Mouse (Mus musculus) right cerebral cortex, postnatal 4 days (tissue): ENCODE results near the gene Trim13.

ENCODE experiments used
- DNase-seq: peaks from one replicate; pipeline ENCODE4 v3.0.0-alpha.2; 2022

Trim13 gene

GRCm38 (mm10) chr14:61620371-61620770, 22.3 kb downstream of the Trim13 start:
- DNase-seq: no peak

GRCm38 (mm10) chr14:61635969-61636368, 37.9 kb downstream of the Trim13 start:
- no peak for DNase-seq

GRCm38 (mm10) chr14:61642668-61643067, 44.6 kb downstream of the Trim13 start:
- DNase-seq: no peak

- DNase-seq: no peak
Measured at GRCm38 (mm10) chr14:61645547-61645946, 47.5 kb downstream of the Trim13 start.

GRCm38 (mm10) chr14:61647182-61647880, 49.3 kb downstream of the Trim13 start:
- peak; percentile 13 for DNase-seq

GRCm38 (mm10) chr14:61647881-61648684, 50.0 kb downstream of the Trim13 start:
- DNase-seq: peak; percentile 49

- peak; percentile 98 for DNase-seq
Measured at GRCm38 (mm10) chr14:61648685-61649504, 50.8 kb downstream of the Trim13 start.

GRCm38 (mm10) chr14:61650291-61650960, 52.4 kb downstream of the Trim13 start:
- peak; percentile 52 for DNase-seq
